Mouse (Mus musculus) forebrain, embryonic 15.5 days (tissue): ENCODE results near the gene Rack1. TPM values are rescaled to one million over a fixed set of nuclear protein-coding genes. Genes with fewer than 3 reads are reported as not detected.
"Not testable (repeated sequence)": the region's sequence is repeated elsewhere in the genome, so short reads cannot be mapped to it uniquely, and the experiment has no call there.

ENCODE experiments used
- ATAC-seq: fragments of 200-750 bp; cut with Nextera tagmentation; replicated peaks from 2 replicates; pipeline ENCODE4 v1.8.0; 2017; ENCODE audit warnings: mild to moderate bottlenecking, moderate TSS enrichment, moderate library complexity
- H3K27ac ChIP-seq: fragments of 300-500 bp; sonication (generic); replicated peaks from 2 replicates; pipeline ENCODE4 v1.5.1; 2015; ENCODE audit warnings: mild to moderate bottlenecking, inconsistent platforms
- H3K27me3 ChIP-seq: fragments of 300-500 bp; sonication (generic); 2 replicates; pipeline ENCODE4 v1.6.1; 2015; ENCODE audit warnings: inconsistent platforms
- H3K36me3 ChIP-seq: fragments of 300-500 bp; sonication (generic); 2 replicates; pipeline ENCODE4 v1.6.1; 2015; ENCODE audit warnings: mild to moderate bottlenecking, inconsistent platforms
- H3K4me1 ChIP-seq: fragments of 300-500 bp; sonication (generic); 2 replicates; pipeline ENCODE4 v1.6.1; 2015; ENCODE audit warnings: inconsistent platforms
- H3K4me2 ChIP-seq: fragments of 300-500 bp; sonication (generic); replicated peaks from 2 replicates; pipeline ENCODE4 v1.6.1; 2015; ENCODE audit warnings: mild to moderate bottlenecking, inconsistent platforms
- H3K4me3 ChIP-seq: fragments of 300-500 bp; sonication (generic); 2 replicates; pipeline ENCODE4 v1.5.1; 2015; ENCODE audit warnings: mild to moderate bottlenecking, inconsistent platforms
- H3K9ac ChIP-seq: fragments of 300-500 bp; sonication (generic); replicated peaks from 2 replicates; pipeline ENCODE4 v1.6.1; 2015; ENCODE audit warnings: mild to moderate bottlenecking, inconsistent platforms
- H3K9me3 ChIP-seq: fragments of 300-500 bp; sonication (generic); 2 replicates; pipeline ENCODE4 v1.6.1; 2016; ENCODE audit warnings: inconsistent platforms
- WGBS: fragments of 180-500 bp; shearing (Covaris S2); methylation state at CpG from one replicate; pipeline ENCODE4 v1.1.7; 2015; ENCODE audit warnings: mixed read lengths; 5-methylcytosine and 5-hydroxymethylcytosine counted together
- polyA plus RNA-seq: library from polyadenylated mRNA; unstranded; fragments of >200 nt; fragmentation: Nextera tagmentation; extraction: Ambion mirVana; gene quantifications from 2 replicates; pipeline ENCODE4 v1.2.1, GENCODE M21; 2015

Gene Rack1
- polyA plus RNA-seq, 1 experiment from 2014 or later, result 475 TPM

DNA sequence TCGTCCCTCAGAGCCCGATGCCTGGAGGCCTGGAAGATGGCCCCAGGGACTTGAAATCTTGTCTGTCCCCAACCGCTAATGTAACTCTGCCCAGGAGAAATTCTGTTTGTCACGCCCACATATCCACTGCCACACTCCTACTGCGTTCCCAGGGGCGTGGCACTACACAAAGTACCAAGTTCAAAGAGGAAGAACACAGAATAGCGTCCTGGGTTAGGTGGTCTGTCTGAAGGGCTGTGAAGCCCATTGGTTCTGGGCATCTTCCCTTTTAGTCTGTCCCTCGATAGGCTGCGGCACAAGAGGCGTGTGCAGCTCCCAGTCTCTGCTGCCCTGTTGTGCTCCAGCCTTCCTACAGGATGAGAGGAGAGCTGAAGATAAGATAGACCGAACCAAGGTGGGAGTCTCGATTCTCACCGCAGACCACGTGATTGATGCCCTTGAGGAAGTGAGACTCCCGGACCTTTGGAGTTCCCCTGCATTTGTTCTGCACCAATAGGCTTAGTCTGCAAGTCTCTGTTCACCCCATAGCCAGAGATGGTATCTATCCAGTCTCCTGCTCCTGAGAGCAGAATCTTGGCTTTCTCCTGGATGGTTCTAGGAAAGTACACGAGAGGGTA is 38.2 kb downstream of the Rack1 start:
- peak overlapping the region; percentile 63 for H3K27ac ChIP-seq
- no peaks in the 10 kb centered on the region for H3K9me3 ChIP-seq

DNA sequence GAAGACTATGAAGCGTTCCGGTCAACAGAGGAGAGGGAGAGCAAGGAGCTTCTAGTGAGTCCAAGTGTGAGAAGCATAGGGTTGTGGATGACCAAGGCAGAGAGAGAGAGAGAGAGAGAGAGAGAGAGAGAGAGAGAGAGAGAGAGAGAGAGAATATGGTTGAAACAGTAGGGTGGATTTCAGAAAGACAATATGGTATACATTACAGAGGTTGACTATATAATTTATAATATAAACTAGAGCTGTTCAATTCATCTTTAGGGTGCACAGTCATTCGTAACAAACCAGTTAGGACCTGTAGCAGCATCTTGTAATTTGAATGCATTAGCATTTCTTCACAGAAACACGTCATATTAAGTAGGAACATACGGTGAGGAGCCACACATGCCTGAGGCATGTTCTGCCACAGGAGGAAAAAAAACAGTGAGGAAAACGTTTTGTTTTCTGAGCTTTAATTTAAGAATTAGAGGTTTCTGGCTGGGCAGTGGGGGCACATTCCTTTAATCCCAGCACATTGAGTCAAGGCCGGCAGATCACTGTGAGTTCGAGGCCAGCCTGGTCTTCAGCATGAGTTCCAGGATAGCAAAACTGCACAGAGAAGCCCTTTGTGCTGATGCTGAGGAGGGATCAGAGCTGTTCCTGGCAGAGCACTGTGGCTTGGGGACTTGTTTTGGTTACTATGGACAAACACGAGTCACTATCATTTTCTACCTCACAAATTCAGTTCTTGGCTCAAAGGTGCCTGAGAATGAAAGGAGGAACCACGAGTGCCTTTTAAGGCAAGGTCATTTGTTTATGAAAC is 38.9 kb downstream of the Rack1 start:
- Histone ChIP-seq H3K36me3 (no peaks in the 10 kb centered on the region), H3K9me3 (no peaks in the 10 kb centered on the region), H3K27ac (no peak overlapping the region), H3K4me3 (peak overlapping the region; percentile 97; the same call in 1 of the 2 replicates), H3K9ac (0 out of 2 replicates have a peak overlapping the region, but pooled peaks have one; percentile 75), H3K27me3 (no peaks in the 10 kb centered on the region), H3K4me1 (peaks cover 19% of the 10 kb centered on the region), H3K4me2 (peak overlapping the region; percentile 89)
- ATAC-seq, result no peak
- WGBS, result 70% methylated on average over 10 of the region's 10 CpGs

More for the DNA sequence above, 38.2 kb downstream of the Rack1 start:
- peaks cover 22% of the 10 kb centered on the region for H3K4me1 ChIP-seq
- no peaks in the 10 kb centered on the region for H3K27me3 ChIP-seq
- H3K36me3 ChIP-seq, result no peaks in the 10 kb centered on the region
- WGBS, result 2% methylated on average over 16 of the region's 16 CpGs
- peak; percentile 14; the same call in 1 of the 2 replicates for ATAC-seq
- H3K4me2 ChIP-seq, result peak overlapping the region; percentile 89
- peak overlapping the region; percentile 75 for H3K9ac ChIP-seq
- peak overlapping the region; percentile 97 for H3K4me3 ChIP-seq

DNA sequence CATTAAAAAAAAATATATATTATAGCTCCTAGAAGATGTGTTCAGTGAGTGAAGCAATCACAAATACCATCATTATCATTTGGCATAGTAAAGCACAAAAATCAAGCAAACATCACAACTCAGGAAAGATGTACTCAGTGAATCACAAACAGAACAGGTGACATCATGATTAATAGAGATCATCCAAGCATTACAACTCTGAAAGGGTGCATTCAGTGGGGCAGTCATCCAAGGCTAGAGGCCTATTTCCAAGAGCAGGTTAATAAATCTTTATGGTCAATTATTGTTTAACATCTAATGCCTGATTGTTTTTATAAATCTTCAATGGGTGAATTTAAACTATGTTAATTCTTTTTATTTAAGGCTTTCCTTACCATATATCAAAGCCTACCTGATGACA is 40.7 kb downstream of the Rack1 start:
- Histone ChIP-seq H3K36me3 (no peaks in the 10 kb centered on the region), H3K4me2 (no peak overlapping the region), H3K9me3 (no peaks in the 10 kb centered on the region), H3K27ac (no peak overlapping the region), H3K4me3 (no peak overlapping the region), H3K27me3 (no peaks in the 10 kb centered on the region), H3K4me1 (peaks cover 14% of the 10 kb centered on the region), H3K9ac (no peak overlapping the region)
- ATAC-seq, result no peak

GRCm38 (mm10) chr11:48841213-48841612 is 41.1 kb downstream of the Rack1 start:
- Histone ChIP-seq H3K4me2 (no peak overlapping the region), H3K4me3 (no peak overlapping the region), H3K9me3 (no peaks in the 10 kb centered on the region), H3K27me3 (no peaks in the 10 kb centered on the region), H3K9ac (no peak overlapping the region), H3K27ac (no peak overlapping the region), H3K36me3 (no peaks in the 10 kb centered on the region), H3K4me1 (peaks cover 14% of the 10 kb centered on the region)
- WGBS, result 85% methylated on average over 5 of the region's 5 CpGs
- ATAC-seq, result no peak

DNA sequence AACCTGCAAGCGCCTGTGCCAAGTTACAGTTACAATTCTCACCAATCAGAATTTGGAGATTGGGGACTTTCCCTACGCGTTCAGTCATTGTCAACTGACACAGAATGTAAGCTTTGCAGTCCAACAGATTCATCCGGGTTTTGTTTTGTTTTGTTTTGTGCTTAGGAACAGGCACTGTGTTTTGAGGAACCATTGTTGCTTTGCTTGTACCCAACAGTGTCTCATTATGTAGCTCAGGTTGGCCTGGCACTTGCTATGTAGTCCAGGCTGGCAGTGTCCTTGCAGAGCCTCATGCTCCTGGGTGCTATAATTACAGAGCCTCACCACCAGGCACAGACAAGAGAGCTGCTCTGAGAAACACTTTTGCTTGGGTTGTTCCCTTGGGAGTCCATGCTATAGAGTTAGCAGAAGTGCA is 42.3 kb downstream of the Rack1 start:
- no peak for ATAC-seq
- H3K4me1 ChIP-seq, result peaks cover 7% of the 10 kb centered on the region
- 82% methylated on average over 4 of the region's 4 CpGs for WGBS
- H3K27me3 ChIP-seq, result no peaks in the 10 kb centered on the region
- H3K9ac ChIP-seq, result no peak overlapping the region
- H3K27ac ChIP-seq, result no peak overlapping the region
- H3K4me2 ChIP-seq, result no peak overlapping the region
- no peak overlapping the region for H3K4me3 ChIP-seq
- H3K36me3 ChIP-seq, result no peaks in the 10 kb centered on the region
- H3K9me3 ChIP-seq, result no peaks in the 10 kb centered on the region

DNA sequence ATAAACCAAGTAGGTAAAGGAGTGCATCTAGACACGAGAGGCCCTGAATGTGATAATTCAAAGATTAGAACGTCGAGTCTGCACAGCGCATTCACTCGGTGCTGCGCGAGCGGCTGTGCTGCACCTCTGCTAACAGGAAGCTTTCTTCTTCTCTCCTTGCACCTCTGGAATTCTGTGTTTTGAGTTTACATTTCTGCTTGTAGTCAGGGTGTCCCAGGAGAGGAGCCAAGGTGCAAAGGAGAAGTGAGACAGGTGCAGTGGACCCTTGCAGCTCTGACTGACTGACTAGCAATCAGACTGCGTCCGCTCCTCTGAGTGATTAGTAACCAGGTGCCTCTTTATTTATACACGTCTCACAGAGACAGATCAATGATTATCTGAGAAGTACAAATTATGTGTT is 43.1 kb downstream of the Rack1 start:
- H3K36me3 ChIP-seq, result no peaks in the 10 kb centered on the region
- peaks cover 5% of the 10 kb centered on the region for H3K4me1 ChIP-seq
- H3K9ac ChIP-seq, result no peak overlapping the region
- H3K9me3 ChIP-seq, result no peaks in the 10 kb centered on the region
- no peak for ATAC-seq
- no peak overlapping the region for H3K4me3 ChIP-seq
- WGBS, result 82% methylated on average over 11 of the region's 11 CpGs
- no peak overlapping the region for H3K27ac ChIP-seq
- H3K4me2 ChIP-seq, result no peak overlapping the region
- no peaks in the 10 kb centered on the region for H3K27me3 ChIP-seq

GRCm38 (mm10) chr11:48844309-48844708 is 44.2 kb downstream of the Rack1 start:
- no peak overlapping the region for H3K9ac ChIP-seq
- H3K4me1 ChIP-seq, result no peaks in the 10 kb centered on the region
- no peak overlapping the region for H3K4me3 ChIP-seq
- no peaks in the 10 kb centered on the region for H3K9me3 ChIP-seq
- H3K27ac ChIP-seq, result no peak overlapping the region
- 55% methylated on average over 6 of the region's 6 CpGs for WGBS
- no peaks in the 10 kb centered on the region for H3K27me3 ChIP-seq
- ATAC-seq, result no peak
- no peaks in the 10 kb centered on the region for H3K36me3 ChIP-seq
- H3K4me2 ChIP-seq, result no peak overlapping the region

DNA sequence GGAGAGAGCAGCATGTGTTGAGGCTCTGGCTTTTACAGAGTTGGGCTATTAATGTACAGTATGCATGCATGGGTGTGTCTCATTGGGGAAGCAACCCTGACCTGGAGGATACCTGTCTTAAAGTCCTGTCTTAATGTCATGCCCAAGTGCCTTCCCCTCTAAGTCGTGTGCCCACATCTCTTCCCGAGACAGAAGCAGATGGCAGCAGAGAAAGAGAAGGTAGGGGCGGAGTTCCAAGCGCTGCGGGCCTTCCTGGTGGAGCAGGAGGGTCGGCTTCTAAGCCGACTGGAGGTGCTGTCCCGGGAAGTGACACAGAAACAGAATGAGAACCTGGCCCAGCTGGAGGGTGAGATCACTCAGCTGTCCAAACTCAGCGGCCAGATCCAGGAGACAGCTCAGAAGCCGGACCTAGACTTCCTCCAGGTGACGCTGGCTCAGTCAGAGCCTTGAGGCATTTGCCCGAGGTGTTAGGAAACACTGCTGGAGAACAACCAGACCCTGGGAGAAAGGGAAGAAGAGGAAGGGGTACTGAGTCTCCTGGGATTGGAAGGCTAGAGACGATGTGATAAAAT is 45.2 kb downstream of the Rack1 start:
- Histone ChIP-seq H3K27me3 (no peaks in the 10 kb centered on the region), H3K27ac (no peak overlapping the region), H3K9me3 (no peaks in the 10 kb centered on the region), H3K4me3 (no peak overlapping the region), H3K9ac (no peak overlapping the region), H3K4me1 (no peaks in the 10 kb centered on the region), H3K36me3 (no peaks in the 10 kb centered on the region), H3K4me2 (no peak overlapping the region)
- WGBS, result 44% methylated on average over 13 of the region's 13 CpGs
- ATAC-seq, result no peak

DNA sequence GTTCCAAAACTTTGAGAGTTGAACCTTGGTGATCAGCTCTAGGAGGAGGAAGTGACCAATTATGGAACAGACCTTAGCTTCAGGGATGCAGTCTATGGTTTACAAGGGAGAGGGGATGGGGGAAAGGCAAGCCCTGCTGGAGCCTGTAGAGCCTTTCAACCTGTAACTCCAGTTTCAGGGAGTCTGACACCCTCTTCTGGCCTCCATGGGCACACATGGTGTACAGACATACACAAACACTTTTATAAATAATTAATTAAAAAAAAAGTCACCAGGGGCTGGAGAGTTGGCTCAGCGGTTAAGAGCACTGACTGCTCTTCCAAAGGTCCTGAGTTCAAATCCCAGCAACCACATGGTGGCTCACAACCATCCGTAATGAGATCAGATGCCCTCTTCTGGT is 46.2 kb downstream of the Rack1 start:
- H3K27ac ChIP-seq, H3K9ac ChIP-seq, H3K36me3 ChIP-seq, ATAC-seq, H3K27me3 ChIP-seq, H3K4me2 ChIP-seq, H3K9me3 ChIP-seq, H3K4me3 ChIP-seq, H3K4me1 ChIP-seq: not testable (repeated sequence)
- WGBS, result 81% methylated on average over 2 of the region's 2 CpGs

GRCm38 (mm10) chr11:48846881-48847280 is 46.7 kb downstream of the Rack1 start:
- no peak overlapping the region for H3K9ac ChIP-seq
- no peaks in the 10 kb centered on the region for H3K36me3 ChIP-seq
- no peaks in the 10 kb centered on the region for H3K27me3 ChIP-seq
- H3K9me3 ChIP-seq, result no peaks in the 10 kb centered on the region
- no peak for ATAC-seq
- 71% methylated on average over 5 of the region's 5 CpGs for WGBS
- H3K27ac ChIP-seq, result no peak overlapping the region
- no peak overlapping the region for H3K4me2 ChIP-seq
- no peak overlapping the region for H3K4me3 ChIP-seq
- no peaks in the 10 kb centered on the region for H3K4me1 ChIP-seq

- Histone ChIP-seq H3K27me3 (no peaks in the 10 kb centered on the region), H3K9me3 (no peaks in the 10 kb centered on the region), H3K9ac (no peak overlapping the region), H3K27ac (no peak overlapping the region), H3K36me3 (no peaks in the 10 kb centered on the region), H3K4me3 (no peak overlapping the region), H3K4me1 (peaks cover 27% of the 10 kb centered on the region), H3K4me2 (no peak overlapping the region)
- WGBS, result 50% methylated on average over 2 of the region's 2 CpGs
- ATAC-seq, result no peak
Observed at GRCm38 (mm10) chr11:48850240-48850639, 50.1 kb downstream of the Rack1 start.

DNA sequence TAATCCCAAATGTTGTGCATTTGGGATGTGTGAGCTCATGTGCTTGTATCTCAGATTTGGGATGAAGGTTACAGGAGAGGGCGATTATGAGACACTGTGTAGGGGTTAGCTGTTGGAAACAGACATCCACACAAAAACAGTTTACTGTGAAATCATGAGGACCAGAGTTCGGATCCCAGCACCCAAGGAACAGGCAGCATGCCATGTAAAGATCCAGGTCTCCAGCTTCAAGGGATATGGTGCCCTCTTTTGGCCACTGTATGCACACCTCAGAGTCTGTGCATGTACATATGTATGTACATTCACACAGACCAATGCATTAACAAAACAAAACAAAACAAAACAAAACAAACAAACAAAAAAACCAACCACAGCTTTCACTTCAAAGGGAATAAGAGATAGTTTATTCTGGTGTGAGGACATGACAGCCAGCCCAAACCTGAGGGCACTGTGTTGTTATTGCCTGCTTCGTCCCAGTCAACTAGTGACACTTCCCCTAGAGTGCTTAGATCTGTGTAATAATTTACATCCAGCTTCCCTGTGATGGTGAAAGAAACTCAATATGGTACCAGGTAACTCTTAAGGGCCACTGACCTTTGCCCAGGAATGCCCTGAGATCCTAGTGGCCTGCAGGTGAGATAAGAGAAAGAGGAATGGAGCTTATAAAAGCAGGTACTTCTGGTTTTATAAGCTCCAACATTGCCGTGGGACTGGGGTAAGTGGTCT is 51.3 kb downstream of the Rack1 start:
- H3K27ac ChIP-seq, result no peak overlapping the region
- WGBS, result 85% methylated on average over 4 of the region's 4 CpGs

More for the DNA sequence above, 51.3 kb downstream of the Rack1 start:
- Histone ChIP-seq H3K9ac (no peak overlapping the region), H3K9me3 (no peaks in the 10 kb centered on the region), H3K27me3 (no peaks in the 10 kb centered on the region), H3K36me3 (no peaks in the 10 kb centered on the region), H3K4me2 (no peak overlapping the region), H3K4me3 (no peak overlapping the region), H3K4me1 (peaks cover 30% of the 10 kb centered on the region)
- ATAC-seq, result no peak
